Mouse (Mus musculus) heart, embryonic 11.5 days (tissue): ENCODE measurements around the gene Nid2. TPM values are rescaled to one million over a fixed set of nuclear protein-coding genes. Genes with fewer than 3 reads are reported as not detected.
A peak's percentile ranks its signal among the peaks of the same experiment; 100 is the strongest.

Experiments
- ATAC-seq: fragments of 200-750 bp; cut with Nextera tagmentation; replicated peaks from 2 replicates; pipeline ENCODE4 v1.8.0; 2017; ENCODE audit warnings: moderate library complexity; ENCODE audit not compliant: insufficient number of reproducible peaks, low FRiP score, low TSS enrichment
- H3K27ac ChIP-seq: fragments of 300-500 bp; sonication (generic); 2 replicates; pipeline ENCODE4 v1.5.1; 2014; ENCODE audit warnings: mild to moderate bottlenecking, low read depth, low read length
- H3K27me3 ChIP-seq: fragments of 300-500 bp; sonication (generic); 2 replicates; pipeline ENCODE4 v1.6.1; 2014; ENCODE audit warnings: mild to moderate bottlenecking, low read length, mixed read lengths; ENCODE audit not compliant: control insufficient read depth, insufficient read depth
- H3K36me3 ChIP-seq: fragments of 300-500 bp; sonication (generic); 2 replicates; pipeline ENCODE4 v1.6.1; 2014; ENCODE audit warnings: mild to moderate bottlenecking, low read length, moderate library complexity, mixed read lengths; ENCODE audit not compliant: control insufficient read depth, insufficient read depth
- H3K4me1 ChIP-seq: fragments of 300-500 bp; sonication (generic); 2 replicates; pipeline ENCODE4 v1.6.1; 2014; ENCODE audit warnings: low read length; ENCODE audit not compliant: control insufficient read depth, insufficient read depth
- H3K4me2 ChIP-seq: fragments of 300-500 bp; sonication (generic); 2 replicates; pipeline ENCODE4 v1.6.1; 2014; ENCODE audit warnings: mild to moderate bottlenecking, moderate library complexity
- H3K4me3 ChIP-seq: fragments of 300-500 bp; sonication (generic); 2 replicates; pipeline ENCODE4 v1.5.1; 2014; ENCODE audit warnings: low read depth, low read length
- H3K9ac ChIP-seq: fragments of 300-500 bp; sonication (generic); 2 replicates; pipeline ENCODE4 v1.6.1; 2014; ENCODE audit warnings: mild to moderate bottlenecking, low read depth, low read length, moderate library complexity
- H3K9me3 ChIP-seq: fragments of 300-500 bp; sonication (generic); replicated peaks from 2 replicates; pipeline ENCODE4 v1.6.1; 2016; ENCODE audit warnings: low read length; ENCODE audit not compliant: control insufficient read depth
- WGBS: fragments of 180-500 bp; shearing (Covaris S2); extraction: QIAGEN DNeasy Blood & Tissue Kit; methylation state at CpG from one replicate; pipeline ENCODE4 v1.1.7; 2014; ENCODE audit not compliant: insufficient replicate concordance; 5-methylcytosine and 5-hydroxymethylcytosine counted together
- polyA plus RNA-seq: library from polyadenylated mRNA; unstranded; fragments of >200 nt; fragmentation: Nextera tagmentation; extraction: Ambion mirVana; gene quantifications from 2 replicates; pipeline ENCODE4 v1.2.1, GENCODE M21; 2014

Gene Nid2
- polyA plus RNA-seq = 146 and 178 TPM in 2 replicates

- WGBS = under 1% methylated on average over 45 of the region's 45 CpGs
- Histone ChIP-seq H3K36me3 (no peaks in the 10 kb centered on the region), H3K4me3 (peak within 1 kb of the TSS; percentile 65), H3K4me1 (peaks cover 22% of the 10 kb centered on the region), H3K27ac (peak within 1 kb of the TSS; percentile 87), H3K27me3 (no peaks in the 10 kb centered on the region), H3K9me3 (no peaks in the 10 kb centered on the region), H3K4me2 (peak within 1 kb of the TSS; percentile 74), H3K9ac (peak within 1 kb of the TSS; percentile 70)
- peak; percentile 92 for ATAC-seq
Measured at GRCm38 (mm10) chr14:19751025-19751771, at the start of gene Nid2. Gene Nid2 (plus strand): TSS chr14:19751265.

- no peak for ATAC-seq
- no peak overlapping the region for H3K4me3 ChIP-seq
- no peak overlapping the region for H3K27ac ChIP-seq
- no peaks in the 10 kb centered on the region for H3K27me3 ChIP-seq
- no peaks in the 10 kb centered on the region for H3K36me3 ChIP-seq
- H3K9ac ChIP-seq = no peak overlapping the region
- peaks cover 5% of the 10 kb centered on the region; the same call in 1 of the 2 replicates for H3K4me1 ChIP-seq
- no peak overlapping the region for H3K4me2 ChIP-seq
- H3K9me3 ChIP-seq = no peaks in the 10 kb centered on the region
Measured at GRCm38 (mm10) chr14:19701546-19701945, 49.5 kb upstream of the Nid2 start.

- Histone ChIP-seq H3K4me3 (no peak overlapping the region), H3K9me3 (no peaks in the 10 kb centered on the region), H3K36me3 (no peaks in the 10 kb centered on the region), H3K27me3 (no peaks in the 10 kb centered on the region), H3K9ac (no peak overlapping the region), H3K4me2 (peak overlapping the region; percentile 31; the same call in 1 of the 2 replicates), H3K27ac (no peak overlapping the region), H3K4me1 (peaks cover 6% of the 10 kb centered on the region)
- no peak for ATAC-seq
- WGBS = 10% methylated on average over 16 of the region's 16 CpGs
Measured at GRCm38 (mm10) chr14:19705649-19706048, 45.4 kb upstream of the Nid2 start.

GRCm38 (mm10) chr14:19706454-19706853 lies 44.6 kb upstream of the Nid2 start:
- WGBS = under 1% methylated on average over 5 of the region's 5 CpGs
- Histone ChIP-seq H3K9ac (no peak overlapping the region), H3K27ac (no peak overlapping the region), H3K36me3 (no peaks in the 10 kb centered on the region), H3K4me1 (peaks cover 6% of the 10 kb centered on the region), H3K27me3 (no peaks in the 10 kb centered on the region), H3K4me3 (no peak overlapping the region), H3K9me3 (no peaks in the 10 kb centered on the region), H3K4me2 (no peak overlapping the region)
- no peak for ATAC-seq

GRCm38 (mm10) chr14:19706997-19707396 lies 44.1 kb upstream of the Nid2 start:
- no peaks in the 10 kb centered on the region for H3K27me3 ChIP-seq
- no peak overlapping the region for H3K4me3 ChIP-seq
- H3K36me3 ChIP-seq = no peaks in the 10 kb centered on the region
- H3K4me1 ChIP-seq = peaks cover 6% of the 10 kb centered on the region
- 56% methylated on average over 2 of the region's 2 CpGs for WGBS
- no peaks in the 10 kb centered on the region for H3K9me3 ChIP-seq
- no peak overlapping the region for H3K9ac ChIP-seq
- ATAC-seq = no peak
- no peak overlapping the region for H3K4me2 ChIP-seq
- no peak overlapping the region for H3K27ac ChIP-seq

- H3K4me2 ChIP-seq = no peak overlapping the region
- no peak overlapping the region for H3K27ac ChIP-seq
- no peaks in the 10 kb centered on the region for H3K27me3 ChIP-seq
- H3K9ac ChIP-seq = no peak overlapping the region
- H3K4me3 ChIP-seq = no peak overlapping the region
- WGBS = 48% methylated on average over 11 of the region's 11 CpGs
- peaks cover 6% of the 10 kb centered on the region for H3K4me1 ChIP-seq
- no peaks in the 10 kb centered on the region for H3K36me3 ChIP-seq
- H3K9me3 ChIP-seq = no peaks in the 10 kb centered on the region
- ATAC-seq = no peak
Measured at GRCm38 (mm10) chr14:19707721-19708507, 43.2 kb upstream of the Nid2 start.

GRCm38 (mm10) chr14:19709161-19709560 lies 41.9 kb upstream of the Nid2 start:
- no peak for ATAC-seq
- Histone ChIP-seq H3K27ac (no peak overlapping the region), H3K4me1 (peaks cover 6% of the 10 kb centered on the region), H3K4me2 (no peak overlapping the region), H3K9ac (peak overlapping the region; percentile 17; the same call in 1 of the 2 replicates), H3K27me3 (no peaks in the 10 kb centered on the region), H3K4me3 (no peak overlapping the region), H3K9me3 (no peaks in the 10 kb centered on the region), H3K36me3 (no peaks in the 10 kb centered on the region)
- WGBS = 50% methylated on average over 9 of the region's 9 CpGs

- peaks cover 4% of the 10 kb centered on the region; the same call in 1 of the 2 replicates for H3K4me1 ChIP-seq
- H3K9me3 ChIP-seq = no peaks in the 10 kb centered on the region
- 58% methylated on average over 1 of the region's 1 CpGs for WGBS
- H3K4me3 ChIP-seq = no peak overlapping the region
- H3K27ac ChIP-seq = no peak overlapping the region
- H3K36me3 ChIP-seq = no peaks in the 10 kb centered on the region
- no peak overlapping the region for H3K4me2 ChIP-seq
- H3K27me3 ChIP-seq = no peaks in the 10 kb centered on the region
- ATAC-seq = no peak
- H3K9ac ChIP-seq = no peak overlapping the region
Measured at GRCm38 (mm10) chr14:19711771-19712170, 39.3 kb upstream of the Nid2 start.
